Mouse (Mus musculus) granulocyte monocyte progenitor cell, adult 5-6 weeks (primary cell): ENCODE results near the gene Gpat3. TPM values are rescaled to one million over a fixed set of nuclear protein-coding genes. Genes with fewer than 3 reads are reported as not detected.
A peak's percentile ranks its signal among the peaks of the same experiment; 100 is the strongest.

Experiments
- ATAC-seq: replicated peaks from 2 replicates; pipeline ENCODE4 v1.8.0; 2016; ENCODE audit warnings: mild to moderate bottlenecking, moderate TSS enrichment, inconsistent platforms; ENCODE audit not compliant: poor library complexity, severe bottlenecking
- total RNA-seq, 2 experiments: library from RNA; stranded (forward) in 1 of 2; stranded (reverse) in 1 of 2; fragments of 200-712, 200-1000 nt in 1 of 2; fragments of >200 nt in 1 of 2; fragmentation: Nextera tagmentation in 1 of 2; gene quantifications; 2 replicates each; pipeline ENCODE4 v1.2.3; 2014 to 2017

The Gpat3 gene
- total RNA-seq, 2 experiments from 2014 or later: not detected

DNA sequence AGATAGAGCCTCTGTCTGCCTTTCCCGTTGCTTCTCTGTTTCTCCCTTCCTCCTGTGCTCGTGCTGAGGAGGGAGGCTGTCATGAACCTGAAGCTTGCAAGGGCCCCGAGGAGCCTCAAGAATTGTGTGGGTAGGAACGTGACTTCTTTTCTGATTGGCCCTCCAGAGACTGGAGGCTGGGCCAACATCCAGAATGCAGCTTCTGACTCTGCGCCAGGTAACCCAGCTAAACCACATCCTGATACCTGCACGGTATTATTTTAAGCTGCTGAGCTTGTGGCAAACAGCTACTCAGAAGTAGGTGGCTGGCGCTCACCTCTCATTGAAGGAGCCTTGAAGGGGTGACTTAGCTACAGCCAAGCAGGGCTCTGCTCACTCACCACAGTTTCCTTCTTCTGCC, 66.9 kb downstream of the Gpat3 start:
- ATAC-seq: peak; percentile 7; the same call in 1 of the 2 replicates

- ATAC-seq: no peak
Measured at GRCm38 (mm10) chr5:100913274-100913673, 67.8 kb downstream of the Gpat3 start.

DNA sequence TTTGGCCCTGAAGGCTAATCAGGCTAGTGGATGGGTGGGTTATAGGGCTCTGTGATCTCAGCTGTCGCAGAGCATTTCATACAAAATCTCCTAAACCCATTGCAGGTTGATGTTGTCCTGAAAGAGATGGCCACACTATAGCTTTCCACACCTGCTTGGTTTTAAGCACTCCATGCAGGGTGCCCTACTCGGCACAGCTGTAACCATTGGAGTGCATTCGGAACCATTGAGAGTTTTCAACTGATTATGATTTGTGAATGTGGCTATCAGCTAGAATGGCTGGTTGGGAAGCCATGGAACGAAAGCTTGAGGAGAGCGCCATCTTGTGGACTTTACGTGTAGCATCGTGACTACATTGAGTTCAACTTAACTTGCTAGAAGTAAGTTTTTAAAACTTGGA, 69.5 kb downstream of the Gpat3 start:
- peak; percentile 51 for ATAC-seq

GRCm38 (mm10) chr5:100915411-100915810, 69.9 kb downstream of the Gpat3 start:
- ATAC-seq: no peak

DNA sequence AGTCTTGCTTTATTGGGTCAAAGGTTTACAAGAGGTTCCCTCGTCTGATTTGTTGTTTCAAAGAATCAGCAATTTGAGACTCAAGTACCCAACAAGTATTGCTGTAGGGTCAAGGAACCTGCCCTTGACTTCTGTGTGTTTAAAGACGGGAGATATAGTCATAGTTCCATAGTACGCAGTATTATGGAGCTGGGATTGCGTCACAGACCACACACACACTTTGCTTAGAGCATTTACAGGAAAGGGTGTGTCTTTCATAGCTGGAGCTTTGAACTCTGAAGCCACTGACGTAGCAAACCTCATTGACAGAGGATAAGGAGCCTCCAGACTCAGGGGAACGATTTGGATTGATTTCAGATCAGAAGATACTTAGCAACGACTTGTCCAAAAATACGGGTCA, 70.9 kb downstream of the Gpat3 start:
- ATAC-seq: peak; percentile 76

GRCm38 (mm10) chr5:100917252-100917774, 71.8 kb downstream of the Gpat3 start:
- peak; percentile 75 for ATAC-seq

DNA sequence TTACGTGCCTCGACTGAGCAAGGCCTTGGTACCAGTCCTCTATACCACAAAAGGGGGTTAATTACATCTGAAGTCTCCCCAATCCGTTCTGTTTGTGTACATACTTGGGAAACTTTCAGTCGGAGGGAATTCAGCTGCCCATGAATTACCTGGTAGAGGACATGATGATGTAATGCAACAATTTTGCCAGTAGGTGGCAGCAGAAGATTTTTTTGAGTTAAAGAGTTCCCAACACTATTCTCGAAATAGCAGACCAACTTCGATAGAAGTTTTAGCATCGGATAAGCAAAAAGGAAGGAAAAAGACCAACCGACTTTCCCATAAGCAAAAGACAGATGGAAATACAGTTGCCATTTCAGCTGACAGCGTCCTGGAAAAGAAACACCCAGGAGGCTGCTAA, 73.6 kb downstream of the Gpat3 start:
- 0 out of 2 replicates have a peak, but pooled peaks have one; percentile 26 for ATAC-seq

- ATAC-seq: no peak
Measured at GRCm38 (mm10) chr5:100929698-100930097, 84.2 kb downstream of the Gpat3 start.

GRCm38 (mm10) chr5:100943716-100944115, 98.2 kb downstream of the Gpat3 start:
- ATAC-seq: no peak

GRCm38 (mm10) chr5:100945336-100945735, 99.8 kb downstream of the Gpat3 start:
- no peak for ATAC-seq

Other genes starting within 250 kb of the Gpat3 start
- gene Coq2, start 170.6 kb upstream of the Gpat3 start, total RNA-seq (2014; fragmentation: Nextera tagmentation): 59.5 and 65.8 TPM in 2 replicates
- 41.8 and 47.5 TPM in 2 replicates for gene Coq2, start 170.6 kb upstream of the Gpat3 start, total RNA-seq (2017)
- 23.0 and 26.6 TPM in 2 replicates for gene Hpse, start 126.0 kb upstream of the Gpat3 start, total RNA-seq (2014; fragmentation: Nextera tagmentation)
- 27.7 and 30.3 TPM in 2 replicates for gene Hpse, start 126.0 kb upstream of the Gpat3 start, total RNA-seq (2017)
- gene Helq, start 47.1 kb upstream of the Gpat3 start, total RNA-seq (2014; fragmentation: Nextera tagmentation): 19.6 and 35.1 TPM in 2 replicates
- 15.0 and 30.6 TPM in 2 replicates for gene Helq, start 47.1 kb upstream of the Gpat3 start, total RNA-seq (2017)
- gene Mrps18c, start 47.1 kb upstream of the Gpat3 start, total RNA-seq (2014; fragmentation: Nextera tagmentation): 132 and 145 TPM in 2 replicates
- gene Mrps18c, start 47.1 kb upstream of the Gpat3 start, total RNA-seq (2017): 175 and 205 TPM in 2 replicates
- gene Abraxas1, start 24.7 kb upstream of the Gpat3 start, total RNA-seq (2014; fragmentation: Nextera tagmentation): 30.5 and 39.9 TPM in 2 replicates
- gene Abraxas1, start 24.7 kb upstream of the Gpat3 start, total RNA-seq (2017): 28.8 and 33.0 TPM in 2 replicates